Mouse (Mus musculus) limb, embryonic 14.5 days (tissue): ENCODE measurements around the gene Bnip2. TPM values are rescaled to one million over a fixed set of nuclear protein-coding genes. Genes with fewer than 3 reads are reported as not detected.
"Not testable (repeated sequence)": the region's sequence is repeated elsewhere in the genome, so short reads cannot be mapped to it uniquely, and the experiment has no call there.

ENCODE experiments used
- ATAC-seq: fragments of 200-750 bp; cut with Nextera tagmentation; 2 replicates; pipeline ENCODE4 v1.8.0; 2017; ENCODE audit warnings: low read depth, moderate number of reproducible peaks, moderate TSS enrichment; ENCODE audit not compliant: low FRiP score
- DNase-seq: peaks from one replicate; pipeline ENCODE4 v3.0.0-alpha.2; 2015; ENCODE audit warnings: low spot score
- H3K27ac ChIP-seq: fragments of 300-500 bp; sonication (generic); replicated peaks from 2 replicates; pipeline ENCODE4 v1.5.1; 2014; ENCODE audit warnings: low read depth, mild to moderate bottlenecking, low read length, moderate library complexity, mixed read lengths
- H3K27me3 ChIP-seq: fragments of 300-500 bp; sonication (generic); 2 replicates; pipeline ENCODE4 v1.6.1; 2014; ENCODE audit warnings: low read length, mixed read lengths; ENCODE audit not compliant: control insufficient read depth, insufficient read depth
- H3K36me3 ChIP-seq: fragments of 300-500 bp; sonication (generic); 2 replicates; pipeline ENCODE4 v1.6.1; 2014; ENCODE audit warnings: mild to moderate bottlenecking, low read length, moderate library complexity, mixed read lengths; ENCODE audit not compliant: control insufficient read depth, insufficient read depth
- H3K4me1 ChIP-seq: fragments of 300-500 bp; sonication (generic); 2 replicates; pipeline ENCODE4 v1.6.1; 2014; ENCODE audit warnings: antibody characterized with exemption, low read length, mixed read lengths; ENCODE audit not compliant: control insufficient read depth, insufficient read depth
- H3K4me2 ChIP-seq: fragments of 300-500 bp; sonication (generic); replicated peaks from 2 replicates; pipeline ENCODE4 v1.6.1; 2014; ENCODE audit warnings: low read depth, mild to moderate bottlenecking, low read length, moderate library complexity; ENCODE audit not compliant: severe bottlenecking
- H3K4me3 ChIP-seq: fragments of 300-500 bp; sonication (generic); replicated peaks from 2 replicates; pipeline ENCODE4 v1.5.1; 2014; ENCODE audit warnings: low read length
- H3K9ac ChIP-seq: fragments of 300-500 bp; sonication (generic); 2 replicates; pipeline ENCODE4 v1.6.1; 2014; ENCODE audit warnings: mild to moderate bottlenecking, low read depth, low read length, moderate library complexity; ENCODE audit not compliant: severe bottlenecking
- H3K9me3 ChIP-seq: fragments of 300-500 bp; sonication (generic); 2 replicates; pipeline ENCODE4 v1.6.1; 2016; ENCODE audit warnings: low read length; ENCODE audit not compliant: control insufficient read depth
- POLR2A ChIP-seq: fragments of 200-500 bp; IDR thresholded peaks from 2 replicates; pipeline ENCODE4 v1.8.0; 2012; ENCODE audit warnings: inconsistent platforms, mild to moderate bottlenecking, moderate library complexity, borderline replicate concordance; ENCODE audit not compliant: insufficient read depth, insufficient read length; ENCODE audit errors: extremely low read depth
- WGBS: fragments of 180-500 bp; shearing (Covaris S2); extraction: QIAGEN DNeasy Blood & Tissue Kit; methylation state at CpG from one replicate; pipeline ENCODE4 v1.1.7; 2014; 5-methylcytosine and 5-hydroxymethylcytosine counted together
- polyA plus RNA-seq, 2 experiments: library from polyadenylated mRNA; depleted of rRNA in 1 of 2; stranded (reverse) in 1 of 2; unstranded in 1 of 2; fragments of >200 nt; fragmentation: Nextera tagmentation in 1 of 2; extraction: Ambion mirVana in 1 of 2; gene quantifications; 2 replicates each; pipeline versions ENCODE4 v1.2.1 to v1.2.3; 2012 to 2014

Gene Bnip2
- polyA plus RNA-seq, 2 experiments: 83.8 to 118 TPM

DNA sequence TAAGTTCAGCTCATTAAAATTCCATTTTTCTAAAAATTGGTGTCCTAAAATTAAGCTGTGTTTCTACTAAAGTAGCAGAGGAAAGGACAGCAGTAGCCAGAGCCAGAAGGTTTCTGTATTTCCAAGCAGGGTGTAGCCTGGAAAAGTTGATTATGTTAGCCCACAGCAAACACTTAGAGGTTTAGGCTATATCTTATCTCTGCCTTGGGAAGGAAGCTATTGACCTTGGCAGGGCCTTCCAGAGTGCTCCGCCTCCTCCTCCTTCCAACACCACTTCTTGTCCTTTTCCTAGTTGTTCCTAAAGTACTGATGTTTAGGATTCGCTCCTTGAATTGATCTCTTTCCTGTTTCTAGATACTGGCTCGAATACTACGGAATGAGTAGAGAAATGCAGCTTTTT is 32.8 kb downstream of the Bnip2 start:
- H3K4me1 ChIP-seq: no peaks in the 10 kb centered on the region
- H3K9me3 ChIP-seq: no peaks in the 10 kb centered on the region
- no peak overlapping the region for H3K4me2 ChIP-seq
- peaks cover 24% of the 10 kb centered on the region for H3K36me3 ChIP-seq
- 94% methylated on average over 4 of the region's 4 CpGs for WGBS
- H3K27ac ChIP-seq: no peak overlapping the region
- ATAC-seq: no peak
- TF ChIP-seq POLR2A: no peak
- no peak overlapping the region for H3K4me3 ChIP-seq
- H3K9ac ChIP-seq: no peak overlapping the region
- no peak for DNase-seq
- no peaks in the 10 kb centered on the region for H3K27me3 ChIP-seq

DNA sequence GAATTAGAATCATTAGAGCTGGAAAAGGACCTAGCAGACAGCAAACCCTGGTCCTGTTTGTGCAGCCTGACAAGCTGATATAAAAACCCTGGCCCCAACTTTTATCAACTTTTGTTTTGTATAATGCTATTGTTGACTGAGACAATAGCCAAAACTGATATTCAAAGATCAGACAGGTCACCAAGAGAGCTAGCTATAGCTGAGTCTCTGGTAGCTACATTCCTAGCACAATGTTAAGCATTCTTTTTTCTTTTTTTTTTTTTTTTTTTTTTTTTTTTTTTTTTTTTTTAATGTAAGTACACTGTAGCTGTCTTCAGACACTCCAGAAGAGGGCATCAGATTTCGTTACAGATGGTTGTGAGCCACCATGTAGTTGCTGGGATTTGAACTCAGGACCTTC is 34.3 kb downstream of the Bnip2 start:
- not testable (repeated sequence) for H3K9ac ChIP-seq, H3K4me2 ChIP-seq, DNase-seq, ATAC-seq, H3K27ac ChIP-seq, H3K4me1 ChIP-seq, H3K9me3 ChIP-seq, H3K4me3 ChIP-seq, H3K27me3 ChIP-seq
- 81% methylated on average over 1 of the region's 1 CpGs for WGBS
- H3K36me3 ChIP-seq: peaks cover 21% of the 10 kb centered on the region

DNA sequence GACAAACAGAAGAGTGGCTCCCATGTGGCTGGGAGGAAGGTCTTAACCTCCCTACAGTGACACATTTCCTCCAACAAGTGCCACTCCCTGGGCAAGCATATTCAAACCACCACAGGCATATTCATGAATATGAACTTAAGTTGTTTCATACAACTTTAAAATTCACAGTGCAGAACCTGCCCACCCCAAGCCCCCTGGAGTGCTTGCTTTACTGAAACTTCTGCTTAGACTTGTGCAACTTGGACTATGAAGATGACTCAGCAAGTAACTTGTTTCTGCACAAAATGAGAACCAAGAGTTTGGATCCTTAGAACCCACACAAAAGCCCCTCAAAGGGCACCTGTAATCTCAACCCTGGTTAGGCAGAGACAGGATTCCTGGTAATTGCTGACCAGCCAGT is 35.4 kb downstream of the Bnip2 start:
- DNase-seq: no peak
- Histone ChIP-seq H3K9ac (no peak overlapping the region), H3K4me2 (no peak overlapping the region), H3K4me1 (no peaks in the 10 kb centered on the region), H3K9me3 (no peaks in the 10 kb centered on the region), H3K27me3 (no peaks in the 10 kb centered on the region), H3K4me3 (no peak overlapping the region), H3K27ac (no peak overlapping the region), H3K36me3 (peaks cover 20% of the 10 kb centered on the region)
- ATAC-seq: no peak
- no peak for TF ChIP-seq POLR2A

- WGBS: 85% methylated on average over 2 of the region's 2 CpGs
- no peaks in the 10 kb centered on the region for H3K27me3 ChIP-seq
- H3K4me1 ChIP-seq: no peaks in the 10 kb centered on the region
- peaks cover 14% of the 10 kb centered on the region; the same call in 1 of the 2 replicates for H3K36me3 ChIP-seq
- no peaks in the 10 kb centered on the region for H3K9me3 ChIP-seq
- H3K4me2 ChIP-seq: no peak overlapping the region
- H3K27ac ChIP-seq: no peak overlapping the region
- DNase-seq (no peak), ATAC-seq (no peak)
- TF ChIP-seq POLR2A: no peak
- H3K9ac ChIP-seq: no peak overlapping the region
- no peak overlapping the region for H3K4me3 ChIP-seq
Measured at GRCm38 (mm10) chr9:70025365-70026012, 36.2 kb downstream of the Bnip2 start.

- WGBS: 84% methylated on average over 1 of the region's 1 CpGs
Measured at GRCm38 (mm10) chr9:70032167-70032566, 42.9 kb downstream of the Bnip2 start.

DNA sequence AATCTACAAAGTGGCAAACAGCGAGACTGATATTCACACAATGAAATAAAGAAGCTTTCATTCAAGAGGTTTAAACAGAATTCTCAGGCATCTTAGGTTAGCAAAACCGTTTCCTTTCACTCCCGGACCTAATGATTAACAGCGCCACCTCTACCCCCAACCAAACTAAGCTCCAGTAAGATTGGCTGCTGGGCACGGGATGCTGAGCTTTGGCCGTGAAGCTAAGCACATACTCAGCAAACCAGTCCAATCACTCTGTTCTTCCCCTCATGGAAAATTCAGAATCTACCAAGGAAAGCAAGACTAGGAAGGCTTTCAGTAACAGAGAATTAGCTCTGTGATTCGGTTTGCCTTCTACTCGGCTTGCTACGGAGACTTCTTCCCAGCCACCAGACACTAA is 43.8 kb downstream of the Bnip2 start:
- WGBS: 72% methylated on average over 9 of the region's 9 CpGs
- Histone ChIP-seq H3K27me3 (no peaks in the 10 kb centered on the region), H3K4me3 (no peak overlapping the region)

More at GRCm38 (mm10) chr9:70032167-70032566, 42.9 kb downstream of the Bnip2 start:
- ATAC-seq (no peak), DNase-seq (no peak)
- H3K4me1 ChIP-seq: no peaks in the 10 kb centered on the region
- no peaks in the 10 kb centered on the region for H3K36me3 ChIP-seq
- H3K27ac ChIP-seq: no peak overlapping the region
- H3K4me3 ChIP-seq: no peak overlapping the region
- no peak overlapping the region for H3K9ac ChIP-seq
- H3K4me2 ChIP-seq: no peak overlapping the region
- no peaks in the 10 kb centered on the region for H3K9me3 ChIP-seq
- no peak for TF ChIP-seq POLR2A
- H3K27me3 ChIP-seq: no peaks in the 10 kb centered on the region

More for the DNA sequence above, 43.8 kb downstream of the Bnip2 start:
- DNase-seq: no peak
- ATAC-seq: no peak
- H3K9ac ChIP-seq: no peak overlapping the region
- no peaks in the 10 kb centered on the region for H3K9me3 ChIP-seq
- no peak overlapping the region for H3K27ac ChIP-seq
- no peaks in the 10 kb centered on the region for H3K4me1 ChIP-seq
- no peaks in the 10 kb centered on the region for H3K36me3 ChIP-seq
- no peak overlapping the region for H3K4me2 ChIP-seq
- TF ChIP-seq POLR2A: no peak
